Mouse (Mus musculus) ES-Bruce4 (cell line): Measurements from ENCODE around the gene Pigq.

Experiments used
- CTCF ChIP-seq: IDR thresholded peaks from one replicate; pipeline ENCODE4 v1.8.1; 2011; ENCODE audit warnings: low read depth, low read length
- POLR2A ChIP-seq: IDR thresholded peaks from one replicate; pipeline ENCODE4 v1.8.1; 2011; ENCODE audit warnings: low read length; ENCODE audit not compliant: insufficient read depth

- no peak for TF ChIP-seq CTCF
- TF ChIP-seq POLR2A: no peak
Observed at GRCm38 (mm10) chr17:25913877-25914275, 30.9 kb downstream of the Pigq start.
